In genomic region chr1:30872836-30873540, GRCm38 (mm10) we compare ENCODE assay signal across 8 mouse cellular contexts. TPM values are rescaled to one million over a fixed set of nuclear protein-coding genes. Genes with fewer than 3 reads are reported as not detected.
DNase-seq lines count a peak whose midpoint lies in the region; ATAC-seq and TF ChIP-seq lines count a peak whose summit lies in the region.

No protein-coding gene starts in this region.

- H3K27ac ChIP-seq in kidney, adult 2 months (ENCODE audit: insufficient read depth, low read depth, low read length): peak overlapping the region; percentile 98
- peak overlapping the region; percentile 99 for H3K27ac ChIP-seq in hindbrain, embryonic 14.5 days

- peak overlapping the region; percentile 97 for H3K9ac ChIP-seq in hindbrain, embryonic 14.5 days

- peak overlapping the region; percentile 88 for H3ac ChIP-seq in myocyte (ENCODE audit: control insufficient read depth, insufficient read length)

- WGBS in kidney, adult 2 months: under 1% methylated on average over 79 of the region's 79 CpGs
- WGBS in hindbrain, embryonic 14.5 days: under 1% methylated on average over 61 of the region's 79 CpGs

- peaks cover 50% of the 10 kb centered on the region for H3K79me2 ChIP-seq in myocyte (ENCODE audit: control insufficient read depth, insufficient read depth)

- H3K4me2 ChIP-seq in hindbrain, embryonic 14.5 days (replicated peaks): peak overlapping the region; percentile 69
- peak overlapping the region; percentile 82 for H3K4me2 ChIP-seq in myocyte (ENCODE audit: low read depth)

- no peaks in the 10 kb centered on the region for H3K27me3 ChIP-seq in kidney, adult 2 months (replicated peaks; ENCODE audit: control insufficient read depth, insufficient read depth, low read length)
- H3K27me3 ChIP-seq in Patski (no peaks in the 10 kb centered on the region), myocyte (ENCODE audit: control insufficient read depth, insufficient read depth, insufficient read length) (no peaks in the 10 kb centered on the region)
- H3K27me3 ChIP-seq in erythroblast, embryonic 14.5 days (ENCODE audit: control insufficient read depth): no peaks in the 10 kb centered on the region
- no peaks in the 10 kb centered on the region for H3K27me3 ChIP-seq in hindbrain, embryonic 14.5 days (ENCODE audit: control insufficient read depth, insufficient read depth, low read length)

- TF ChIP-seq POLR2A in kidney, adult 2 months (IDR thresholded peaks at IDR 0.05; ENCODE audit: low read depth, low read length): no peak
- TF ChIP-seq POLR2A in myocyte (IDR thresholded peaks at IDR 0.05; ENCODE audit: insufficient read length, low read depth): no peak

- no peak for DNase-seq in kidney, adult 2 months
- no peak for DNase-seq in kidney, adult 11 months
- DNase-seq in Patski (ENCODE audit: low read depth, low spot score): no peak
- DNase-seq in hindbrain, embryonic 14.5 days (ENCODE audit: low spot score): peak; percentile 66
- DNase-seq in liver: peak; percentile 77
- peak; percentile 43 for DNase-seq in thymus, postnatal 0 days (ENCODE audit: low spot score)

- H3K4me1 ChIP-seq in kidney, adult 2 months (ENCODE audit: control insufficient read depth, insufficient read depth, low read length): peaks cover 5% of the 10 kb centered on the region; the same call in 1 of the 2 replicates
- H3K4me1 ChIP-seq in erythroblast, embryonic 14.5 days (ENCODE audit: control insufficient read depth): peaks cover 27% of the 10 kb centered on the region
- peaks cover 18% of the 10 kb centered on the region; the same call in 1 of the 2 replicates for H3K4me1 ChIP-seq in hindbrain, embryonic 14.5 days (replicated peaks; ENCODE audit: control insufficient read depth, insufficient read depth, low read length)

- no peak for TF ChIP-seq CTCF in kidney, adult 2 months (conservative IDR thresholded peaks at IDR 0.05; ENCODE audit: insufficient read depth, insufficient read length, low read depth, low read length)
- no peak for TF ChIP-seq CTCF in Patski (IDR thresholded peaks at IDR 0.05)

- CTCF ChIA-PET in Patski (lab: Charles Lee): interaction anchor here (1.1 kb wide), 1 partner anchor 75 kb away, joined by 4 read pairs; no protein-coding TSS in a partner anchor

- peak; percentile 57 for ATAC-seq in Patski
- ATAC-seq in hindbrain, embryonic 14.5 days (ENCODE audit: low FRiP score): peak; percentile 76

- H3K36me3 ChIP-seq in kidney, adult 2 months (ENCODE audit: control insufficient read depth, insufficient read depth, low read length): no peaks in the 10 kb centered on the region
- H3K36me3 ChIP-seq in erythroblast, embryonic 14.5 days (ENCODE audit: control insufficient read depth): peaks cover 7% of the 10 kb centered on the region
- no peaks in the 10 kb centered on the region for H3K36me3 ChIP-seq in hindbrain, embryonic 14.5 days (replicated peaks; ENCODE audit: control insufficient read depth, insufficient read depth)
- no peaks in the 10 kb centered on the region for H3K36me3 ChIP-seq in myocyte (ENCODE audit: control insufficient read depth, insufficient read depth)

- H3K9me3 ChIP-seq in erythroblast, embryonic 14.5 days (ENCODE audit: control insufficient read depth, low read length): no peaks in the 10 kb centered on the region
- no peaks in the 10 kb centered on the region for H3K9me3 ChIP-seq in hindbrain, embryonic 14.5 days (ENCODE audit: control insufficient read depth, low read length)

- H3K4me3 ChIP-seq in kidney, adult 2 months (ENCODE audit: insufficient read depth, low read depth, low read length): peak overlapping the region; percentile 95
- peak overlapping the region; percentile 95 for H3K4me3 ChIP-seq in erythroblast, embryonic 14.5 days (replicated peaks)
- H3K4me3 ChIP-seq in hindbrain, embryonic 14.5 days (replicated peaks; ENCODE audit: low read length): peak overlapping the region; percentile 85
- H3K4me3 ChIP-seq in myocyte: peak overlapping the region; percentile 58

- in situ Hi-C loops in Patski (cut with MboI; ENCODE audit: low pct_unique_long_range_greater_than_20kb): loop anchor here (10.0 kb wide), 1 partner anchor 282 kb away; no protein-coding TSS in a partner anchor

- POLR2A ChIA-PET in Patski (lab: Charles Lee): no interaction called here

TF ChIP-seq in myocyte, 11 proteins besides CTCF, POLR2A, EP300 and RAD21:
- TF ChIP-seq MYOG (IDR thresholded peaks at IDR 0.05; ENCODE audit: control insufficient read depth in 1 of 3, insufficient read depth in 1 of 3, insufficient read length in 2 of 3, low read depth in 2 of 3) (no peak), MAX (IDR thresholded peaks at IDR 0.05; ENCODE audit: low read depth) (no peak), TCF3 (IDR thresholded peaks at IDR 0.05; ENCODE audit: insufficient read length, low read depth) (no peak), CEBPB (IDR thresholded peaks at IDR 0.05; ENCODE audit: insufficient read depth, poor library complexity, severe bottlenecking) (no peak)
TF ChIP-seq in myocyte: peak in this region for 0.

RNA-seq across cellular contexts. Expression of gene Phf3, which starts 0.7 kb away (rescaled TPM):
- 18.7 and 20.8 TPM in 2 replicates for polyA plus RNA-seq in kidney, adult 2 months (2012; rRNA removed)
- 73.9 TPM for polyA plus RNA-seq in Patski (2021)
- 1.2 and 1.5 TPM in 2 replicates for polyA plus RNA-seq in erythroblast, embryonic 14.5 days (2012)
- 56.9 and 58.3 TPM in 2 replicates for polyA plus RNA-seq in hindbrain, embryonic 14.5 days (2014; fragmentation: Nextera tagmentation; extraction: Ambion mirVana)
- polyA plus RNA-seq in myocyte (2012; fragmentation: generic; extraction: Trizol): 10.1 TPM
- polyA plus RNA-seq in thymus, postnatal 0 days (2015; fragmentation: Nextera tagmentation; extraction: Ambion mirVana): 34.0 and 38.2 TPM in 2 replicates

Comparison
In these comparisons a context has a peak if more than half of its experiments do, and no peak if none do; other contexts are left out.
1. DNase-seq: peak in hindbrain, embryonic 14.5 days (single experiment), liver (single experiment) and thymus, postnatal 0 days (single experiment); none in kidney, adult 2 months (single experiment), kidney, adult 11 months (single experiment) and Patski (single experiment).
2. Peak in every context shown above with its lines, with median percentiles within 50 percentile points of each other: H3K4me3 ChIP-seq.